Mouse (Mus musculus): ENCODE measurements around the gene Fam210b. TPM values are rescaled to one million over a fixed set of nuclear protein-coding genes. Genes with fewer than 3 reads are reported as not detected.

The Fam210b gene
- polyA plus RNA-seq, 1 experiment from 2014 or later, result 21.6 TPM

- Histone ChIP-seq H3K4me3 (replicated peaks; ENCODE audit: low read depth, low read length) (no peak overlapping the region), H3K9me3 (ENCODE audit: control insufficient read depth, low read length) (no peaks in the 10 kb centered on the region), H3K4me1 (ENCODE audit: control insufficient read depth, insufficient read depth, low read length) (no peaks in the 10 kb centered on the region), H3K36me3 (ENCODE audit: control insufficient read depth, insufficient read depth, low read length) (peaks cover 57% of the 10 kb centered on the region), H3K4me2 (ENCODE audit: low read length) (no peak overlapping the region), H3K9ac (replicated peaks; ENCODE audit: low read length) (no peak overlapping the region), H3K27me3 (ENCODE audit: control insufficient read depth, insufficient read depth, low read length) (no peaks in the 10 kb centered on the region), H3K27ac (replicated peaks; ENCODE audit: low read depth, low read length) (no peak overlapping the region)
- WGBS, result 91% methylated on average over 12 of the region's 12 CpGs
- ATAC-seq (ENCODE audit: low FRiP score, low TSS enrichment) (no peak), DNase-seq (no peak)
Measured at GRCm38 (mm10) chr2:172381898-172382297, 36.5 kb downstream of the Fam210b start.

GRCm38 (mm10) chr2:172384715-172385114 is 39.4 kb downstream of the Fam210b start:
- Histone ChIP-seq H3K4me1 (ENCODE audit: control insufficient read depth, insufficient read depth, low read length) (no peaks in the 10 kb centered on the region), H3K9ac (replicated peaks; ENCODE audit: low read length) (no peak overlapping the region), H3K4me2 (ENCODE audit: low read length) (no peak overlapping the region), H3K36me3 (ENCODE audit: control insufficient read depth, insufficient read depth, low read length) (peaks cover 30% of the 10 kb centered on the region), H3K9me3 (ENCODE audit: control insufficient read depth, low read length) (no peaks in the 10 kb centered on the region), H3K4me3 (replicated peaks; ENCODE audit: low read depth, low read length) (no peak overlapping the region), H3K27me3 (ENCODE audit: control insufficient read depth, insufficient read depth, low read length) (no peaks in the 10 kb centered on the region), H3K27ac (replicated peaks; ENCODE audit: low read depth, low read length) (no peak overlapping the region)
- ATAC-seq (ENCODE audit: low FRiP score, low TSS enrichment) (no peak), DNase-seq (no peak)
- 98% methylated on average over 3 of the region's 3 CpGs for WGBS

- Histone ChIP-seq H3K4me1 (ENCODE audit: control insufficient read depth, insufficient read depth, low read length) (no peaks in the 10 kb centered on the region), H3K9me3 (ENCODE audit: control insufficient read depth, low read length) (no peaks in the 10 kb centered on the region), H3K4me3 (replicated peaks; ENCODE audit: low read depth, low read length) (no peak overlapping the region), H3K27ac (replicated peaks; ENCODE audit: low read depth, low read length) (no peak overlapping the region), H3K36me3 (ENCODE audit: control insufficient read depth, insufficient read depth, low read length) (no peaks in the 10 kb centered on the region), H3K27me3 (ENCODE audit: control insufficient read depth, insufficient read depth, low read length) (no peaks in the 10 kb centered on the region), H3K9ac (replicated peaks; ENCODE audit: low read length) (no peak overlapping the region), H3K4me2 (ENCODE audit: low read length) (no peak overlapping the region)
- ATAC-seq (ENCODE audit: low FRiP score, low TSS enrichment) (no peak), DNase-seq (no peak)
- 41% methylated on average over 6 of the region's 6 CpGs for WGBS
Measured at GRCm38 (mm10) chr2:172390341-172390740, 45.0 kb downstream of the Fam210b start.

GRCm38 (mm10) chr2:172392041-172392521 is 46.7 kb downstream of the Fam210b start:
- Histone ChIP-seq H3K27ac (replicated peaks; ENCODE audit: low read depth, low read length) (no peak overlapping the region), H3K27me3 (ENCODE audit: control insufficient read depth, insufficient read depth, low read length) (no peaks in the 10 kb centered on the region), H3K36me3 (ENCODE audit: control insufficient read depth, insufficient read depth, low read length) (no peaks in the 10 kb centered on the region), H3K4me1 (ENCODE audit: control insufficient read depth, insufficient read depth, low read length) (no peaks in the 10 kb centered on the region), H3K9ac (replicated peaks; ENCODE audit: low read length) (no peak overlapping the region), H3K4me3 (replicated peaks; ENCODE audit: low read depth, low read length) (no peak overlapping the region), H3K9me3 (ENCODE audit: control insufficient read depth, low read length) (no peaks in the 10 kb centered on the region), H3K4me2 (ENCODE audit: low read length) (no peak overlapping the region)
- DNase-seq (no peak), ATAC-seq (ENCODE audit: low FRiP score, low TSS enrichment) (no peak)
- WGBS, result 82% methylated on average over 10 of the region's 10 CpGs

GRCm38 (mm10) chr2:172393391-172394051 is 48.2 kb downstream of the Fam210b start, which contains the start of gene Cass4:
Gene Cass4, plus strand, starts transcription at chr2:172393794.
- Histone ChIP-seq H3K4me3 (replicated peaks; ENCODE audit: low read depth, low read length) (no peak within 1 kb of the TSS), H3K36me3 (ENCODE audit: control insufficient read depth, insufficient read depth, low read length) (no peaks in the 10 kb centered on the region), H3K4me1 (ENCODE audit: control insufficient read depth, insufficient read depth, low read length) (no peaks in the 10 kb centered on the region), H3K27ac (replicated peaks; ENCODE audit: low read depth, low read length) (no peak within 1 kb of the TSS), H3K27me3 (ENCODE audit: control insufficient read depth, insufficient read depth, low read length) (no peaks in the 10 kb centered on the region), H3K4me2 (ENCODE audit: low read length) (no peak within 1 kb of the TSS), H3K9me3 (ENCODE audit: control insufficient read depth, low read length) (no peaks in the 10 kb centered on the region), H3K9ac (replicated peaks; ENCODE audit: low read length) (no peak within 1 kb of the TSS)
- ATAC-seq (ENCODE audit: low FRiP score, low TSS enrichment) (no peak), DNase-seq (no peak)
- 45% methylated on average over 13 of the region's 13 CpGs for WGBS

- Histone ChIP-seq H3K36me3 (ENCODE audit: control insufficient read depth, insufficient read depth, low read length) (no peaks in the 10 kb centered on the region), H3K27ac (replicated peaks; ENCODE audit: low read depth, low read length) (no peak overlapping the region), H3K9ac (replicated peaks; ENCODE audit: low read length) (no peak overlapping the region), H3K4me1 (ENCODE audit: control insufficient read depth, insufficient read depth, low read length) (no peaks in the 10 kb centered on the region), H3K4me2 (ENCODE audit: low read length) (no peak overlapping the region), H3K9me3 (ENCODE audit: control insufficient read depth, low read length) (no peaks in the 10 kb centered on the region), H3K4me3 (replicated peaks; ENCODE audit: low read depth, low read length) (no peak overlapping the region), H3K27me3 (ENCODE audit: control insufficient read depth, insufficient read depth, low read length) (no peaks in the 10 kb centered on the region)
- 75% methylated on average over 2 of the region's 2 CpGs for WGBS
- DNase-seq (no peak), ATAC-seq (ENCODE audit: low FRiP score, low TSS enrichment) (no peak)
Measured at GRCm38 (mm10) chr2:172394052-172394392, 48.7 kb downstream of the Fam210b start.

- Histone ChIP-seq H3K27me3 (ENCODE audit: control insufficient read depth, insufficient read depth, low read length) (no peaks in the 10 kb centered on the region), H3K9me3 (ENCODE audit: control insufficient read depth, low read length) (no peaks in the 10 kb centered on the region), H3K36me3 (ENCODE audit: control insufficient read depth, insufficient read depth, low read length) (no peaks in the 10 kb centered on the region), H3K27ac (replicated peaks; ENCODE audit: low read depth, low read length) (no peak overlapping the region), H3K9ac (replicated peaks; ENCODE audit: low read length) (no peak overlapping the region), H3K4me3 (replicated peaks; ENCODE audit: low read depth, low read length) (no peak overlapping the region), H3K4me1 (ENCODE audit: control insufficient read depth, insufficient read depth, low read length) (no peaks in the 10 kb centered on the region), H3K4me2 (ENCODE audit: low read length) (no peak overlapping the region)
- no peak for ATAC-seq (ENCODE audit: low FRiP score, low TSS enrichment)
- DNase-seq, result no peak
- WGBS, result 68% methylated on average over 4 of the region's 4 CpGs
Measured at GRCm38 (mm10) chr2:172394671-172395070, 49.3 kb downstream of the Fam210b start.

GRCm38 (mm10) chr2:172395961-172396360 is 50.6 kb downstream of the Fam210b start:
- DNase-seq, result no peak
- no peak for ATAC-seq (ENCODE audit: low FRiP score, low TSS enrichment)
- H3K4me1 ChIP-seq (ENCODE audit: control insufficient read depth, insufficient read depth, low read length), result no peaks in the 10 kb centered on the region
- H3K4me2 ChIP-seq (ENCODE audit: low read length), result no peak overlapping the region
- H3K27ac ChIP-seq (replicated peaks; ENCODE audit: low read depth, low read length), result no peak overlapping the region
- no peaks in the 10 kb centered on the region for H3K36me3 ChIP-seq (ENCODE audit: control insufficient read depth, insufficient read depth, low read length)
- 38% methylated on average over 9 of the region's 9 CpGs for WGBS
- H3K4me3 ChIP-seq (replicated peaks; ENCODE audit: low read depth, low read length), result no peak overlapping the region
- H3K27me3 ChIP-seq (ENCODE audit: control insufficient read depth, insufficient read depth, low read length), result no peaks in the 10 kb centered on the region
- no peaks in the 10 kb centered on the region for H3K9me3 ChIP-seq (ENCODE audit: control insufficient read depth, low read length)
- no peak overlapping the region for H3K9ac ChIP-seq (replicated peaks; ENCODE audit: low read length)

GRCm38 (mm10) chr2:172399901-172400300 is 54.5 kb downstream of the Fam210b start:
- peak; percentile 14 for DNase-seq

More at GRCm38 (mm10) chr2:172399901-172400300, 54.5 kb downstream of the Fam210b start:
- Histone ChIP-seq H3K4me1 (ENCODE audit: control insufficient read depth, insufficient read depth, low read length) (no peaks in the 10 kb centered on the region), H3K27me3 (ENCODE audit: control insufficient read depth, insufficient read depth, low read length) (no peaks in the 10 kb centered on the region), H3K4me2 (ENCODE audit: low read length) (no peak overlapping the region), H3K36me3 (ENCODE audit: control insufficient read depth, insufficient read depth, low read length) (no peaks in the 10 kb centered on the region), H3K9me3 (ENCODE audit: control insufficient read depth, low read length) (no peaks in the 10 kb centered on the region), H3K27ac (replicated peaks; ENCODE audit: low read depth, low read length) (no peak overlapping the region), H3K4me3 (replicated peaks; ENCODE audit: low read depth, low read length) (no peak overlapping the region), H3K9ac (replicated peaks; ENCODE audit: low read length) (no peak overlapping the region)
- ATAC-seq (ENCODE audit: low FRiP score, low TSS enrichment), result no peak
- 29% methylated on average over 9 of the region's 9 CpGs for WGBS

Data from midbrain, embryonic 14.5 days (tissue).